Mouse (Mus musculus) heart, postnatal 4 days (tissue): ENCODE results near the gene Psmb3. TPM values are rescaled to one million over a fixed set of nuclear protein-coding genes. Genes with fewer than 3 reads are reported as not detected.
A peak's percentile ranks its signal among the peaks of the same experiment; 100 is the strongest.
"Not testable (repeated sequence)": the region's sequence is repeated elsewhere in the genome, so short reads cannot be mapped to it uniquely, and the experiment has no call there.

Experiments
- DNase-seq: peaks from one replicate; pipeline ENCODE4 v3.0.0; 2021
- total RNA-seq, 2 experiments: library from RNA; stranded (reverse); gene quantifications; 2 replicates each; pipeline ENCODE4 v1.2.3; 2021

Psmb3 gene
- total RNA-seq, 2 experiments from 2014 or later = 186 to 196 TPM

DNA sequence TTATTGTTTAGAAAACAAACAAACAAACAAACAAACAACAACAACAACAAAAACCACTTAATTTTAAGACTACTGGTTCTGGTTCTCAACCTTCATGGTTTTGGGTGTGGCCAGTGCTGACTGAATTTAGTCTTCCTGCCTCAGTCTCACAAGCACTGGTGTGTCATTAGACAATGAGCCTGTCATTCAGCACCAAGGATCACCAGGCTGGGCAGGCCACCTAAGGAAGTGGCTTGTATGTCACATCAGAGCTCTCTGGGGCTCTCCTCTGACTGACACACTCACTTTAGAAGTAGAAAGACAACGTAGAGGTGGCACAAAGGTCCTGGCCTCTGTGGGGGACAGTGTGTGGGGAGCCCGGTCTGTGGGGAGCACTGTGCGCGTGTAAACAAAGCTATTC, 15.8 kb downstream of the Psmb3 start:
- DNase-seq = no peak

DNA sequence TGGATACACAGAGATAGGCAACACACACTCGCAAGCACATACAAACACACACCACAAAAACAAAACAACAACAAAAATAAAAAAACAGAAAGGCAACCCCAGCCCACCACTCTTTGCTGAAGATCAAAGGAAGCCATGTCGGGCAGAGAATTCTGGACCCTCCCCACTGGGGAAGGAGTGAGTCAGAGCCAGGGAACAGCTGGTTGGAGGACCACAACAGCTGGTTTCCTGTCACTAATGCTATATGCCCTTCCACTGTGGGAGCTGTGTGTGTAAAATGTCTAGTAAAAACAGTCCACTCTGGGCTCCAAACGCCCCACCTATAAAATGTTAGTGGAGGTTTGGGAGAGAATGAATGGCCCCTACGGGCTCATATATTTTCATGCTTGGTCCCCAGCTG, 18.1 kb downstream of the Psmb3 start:
- DNase-seq = no peak

DNA sequence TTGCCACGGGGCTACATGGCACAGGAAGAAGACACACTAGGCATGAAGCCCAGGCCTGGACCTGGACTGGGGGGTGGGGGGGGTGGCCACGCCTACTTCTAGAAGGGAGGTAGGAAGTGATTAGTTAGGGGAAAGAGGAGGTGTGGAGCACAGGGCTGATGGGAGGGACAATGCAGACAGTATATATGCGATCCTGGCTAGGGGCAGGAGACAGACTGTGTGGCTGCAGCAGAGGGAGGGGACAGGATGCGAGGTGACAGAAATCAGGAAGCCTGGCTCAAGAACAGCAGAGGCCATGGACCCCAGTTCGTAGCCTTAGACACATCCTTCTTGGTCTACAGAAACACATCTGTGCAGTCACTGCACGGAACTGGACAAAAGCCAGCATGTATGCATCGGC, 20.5 kb downstream of the Psmb3 start:
- DNase-seq = no peak

DNA sequence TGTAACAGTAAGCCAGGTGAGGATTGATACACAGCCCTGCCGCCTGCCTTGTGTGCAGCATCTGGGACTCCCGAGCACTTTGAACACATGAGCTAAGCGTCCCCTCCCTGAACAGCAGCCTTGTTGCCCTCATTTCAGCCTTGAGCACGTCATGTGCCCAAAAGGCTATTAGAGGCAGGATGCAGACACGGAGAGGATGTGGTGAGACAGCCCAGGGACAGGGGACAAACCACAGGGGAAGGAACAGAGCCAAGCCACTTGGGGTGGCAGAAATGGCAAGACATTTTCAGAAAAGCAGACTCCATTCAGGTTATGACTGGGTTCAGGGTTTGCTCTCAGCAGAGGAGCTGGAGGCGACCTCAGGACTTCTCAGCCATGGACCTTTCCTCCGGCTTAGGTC, 25.1 kb downstream of the Psmb3 start:
- no peak for DNase-seq

DNA sequence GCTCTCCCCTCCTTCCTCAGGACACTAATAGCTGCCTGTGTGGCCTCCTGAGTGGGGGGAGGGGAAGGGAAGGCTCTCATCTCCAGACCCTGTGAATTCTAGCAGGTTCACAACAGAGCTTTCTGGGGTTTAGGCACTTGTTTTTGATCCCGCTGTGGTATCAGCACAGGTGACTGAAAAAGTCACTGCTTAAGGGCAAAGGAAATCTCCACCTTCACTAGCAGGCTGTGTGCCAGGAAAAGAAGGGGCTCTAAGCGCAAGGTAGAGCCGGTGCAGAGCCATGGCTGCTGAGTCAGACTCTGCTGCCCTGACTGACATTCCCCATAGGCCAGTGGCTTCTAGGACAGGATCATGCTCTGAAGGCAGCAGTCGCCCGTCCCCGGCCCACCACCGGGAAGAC, 25.5 kb downstream of the Psmb3 start:
- DNase-seq = no peak

DNA sequence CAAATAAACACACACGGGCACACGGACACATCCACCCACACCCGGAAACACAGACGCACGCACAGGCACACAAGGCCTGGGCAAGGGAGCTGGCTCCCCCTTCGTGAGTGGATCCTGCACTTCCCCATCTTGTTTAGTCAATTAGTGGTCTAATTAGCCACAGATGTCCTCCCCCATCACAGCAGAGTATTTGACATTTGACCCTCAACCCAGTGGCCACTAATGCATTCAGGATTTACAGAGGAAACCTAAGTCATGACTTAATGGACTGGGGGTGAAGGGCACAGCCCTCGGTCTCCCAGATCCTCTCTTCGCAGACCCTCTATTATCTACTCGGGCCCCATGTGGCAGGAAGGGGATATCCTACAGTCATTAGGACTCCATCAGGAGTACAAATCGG, 30.5 kb downstream of the Psmb3 start:
- no peak for DNase-seq

DNA sequence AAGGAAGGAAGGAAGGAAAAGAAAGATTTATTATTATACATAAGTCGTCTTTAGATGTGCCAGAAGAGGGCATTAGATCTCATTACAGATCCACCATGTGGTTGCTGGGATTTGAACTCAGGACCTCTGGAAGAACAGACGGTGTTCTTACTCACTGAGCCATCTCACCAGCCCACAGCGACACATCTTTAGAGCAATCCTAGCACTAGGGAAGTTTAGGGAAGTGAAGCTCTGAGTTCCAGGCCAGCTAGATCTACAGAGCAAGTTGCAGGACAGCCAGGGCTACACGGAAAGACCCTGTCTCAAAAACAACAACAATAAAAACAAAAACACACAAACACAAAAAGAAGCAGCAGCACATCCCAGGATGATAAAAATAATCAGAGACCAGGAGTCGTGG, 31.6 kb downstream of the Psmb3 start:
- DNase-seq = not testable (repeated sequence)

DNA sequence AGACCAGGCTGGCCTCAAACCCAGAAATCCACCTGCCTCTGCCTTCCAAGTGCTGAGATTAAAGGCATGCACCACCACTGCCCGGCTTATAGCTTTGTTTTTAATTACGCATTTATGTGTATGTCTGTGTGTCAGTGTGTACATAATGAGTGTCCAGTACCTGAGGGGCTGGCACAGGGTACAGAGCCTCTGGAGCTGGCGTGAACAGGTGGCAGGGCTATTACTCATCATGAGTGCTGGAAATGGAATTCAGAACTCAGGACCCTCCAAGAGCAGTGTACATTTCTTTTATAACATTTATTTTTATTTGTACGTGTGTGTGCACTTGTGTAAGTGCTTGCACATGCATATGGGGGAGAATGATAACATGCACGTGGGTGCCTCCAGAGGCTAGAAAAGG, 33.4 kb downstream of the Psmb3 start:
- no peak for DNase-seq

DNA sequence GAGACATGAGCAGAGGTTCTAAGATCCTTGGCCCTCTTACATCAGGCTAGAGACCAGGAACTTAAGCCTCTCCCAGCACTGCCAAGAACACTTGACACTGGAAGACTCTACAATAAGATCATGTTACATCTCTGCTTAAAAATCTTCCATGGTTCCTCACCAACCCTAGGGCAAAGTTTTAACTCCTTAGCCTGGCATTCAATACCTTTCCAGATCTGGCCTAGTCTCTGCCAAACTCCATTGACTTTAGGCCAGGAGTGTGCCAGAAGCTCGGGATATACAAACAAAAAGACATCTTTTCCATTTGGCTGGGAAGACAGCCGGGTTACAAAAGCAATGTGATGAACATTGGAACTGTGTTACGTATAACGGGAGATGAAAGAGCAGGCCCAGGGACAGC, 34.4 kb downstream of the Psmb3 start:
- no peak for DNase-seq

DNA sequence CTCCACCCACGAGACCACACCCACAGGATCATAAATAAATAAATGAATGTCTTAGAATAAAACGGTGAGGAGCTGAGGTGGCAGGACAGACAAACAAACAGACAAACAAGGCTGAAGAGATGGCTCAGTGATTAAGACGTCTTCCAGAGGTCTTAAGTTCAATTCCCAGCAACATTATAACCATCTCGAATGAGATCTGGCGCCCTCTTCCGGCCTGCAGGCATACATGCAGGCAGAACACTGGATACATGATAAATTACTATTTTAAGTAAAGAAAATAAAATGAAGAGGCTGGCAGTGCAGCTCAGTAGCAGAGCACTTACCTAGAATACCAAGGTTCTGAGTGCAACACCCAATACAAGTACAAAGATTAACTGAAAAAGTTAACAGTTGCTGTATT, 35.5 kb downstream of the Psmb3 start:
- DNase-seq = no peak

DNA sequence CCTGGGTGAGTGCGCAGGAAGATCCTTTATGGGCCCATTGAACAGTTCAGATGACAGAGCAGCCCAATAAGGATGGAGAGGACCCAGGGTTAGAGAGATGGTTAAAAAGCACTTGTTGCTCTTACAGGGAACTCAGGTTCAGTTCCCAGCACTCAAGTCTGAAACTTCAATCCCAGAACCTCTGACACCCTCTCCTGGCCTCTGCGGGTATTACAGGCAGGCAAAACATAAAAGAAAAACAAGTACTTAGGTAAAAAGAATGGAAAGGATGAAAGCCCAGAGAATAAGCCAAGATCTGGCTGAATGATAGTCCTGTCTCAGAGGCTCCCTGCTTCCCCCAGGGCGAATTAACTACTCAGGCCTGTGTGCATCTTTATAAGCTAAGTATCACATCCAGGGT, 36.0 kb downstream of the Psmb3 start:
- DNase-seq = no peak

DNA sequence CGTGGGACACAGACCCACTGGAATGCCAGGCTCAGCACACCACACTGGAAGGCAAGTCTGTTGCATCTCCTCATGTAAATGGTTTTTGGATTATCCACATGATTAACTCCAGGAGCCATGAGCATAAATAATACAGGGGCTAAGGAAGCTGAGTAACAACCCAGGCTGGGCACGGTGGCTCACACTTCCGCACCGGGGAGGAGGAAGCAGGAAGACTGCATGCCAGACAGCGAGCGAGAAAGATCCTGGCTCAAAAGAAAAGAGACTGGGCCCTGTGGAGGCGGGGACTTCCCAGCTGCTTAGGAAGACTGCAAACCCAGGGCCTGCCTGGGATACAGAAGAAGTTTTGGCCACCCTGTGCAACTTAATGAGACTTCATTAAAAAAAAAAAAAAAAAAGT, 37.0 kb downstream of the Psmb3 start:
- DNase-seq = peak; percentile 31

DNA sequence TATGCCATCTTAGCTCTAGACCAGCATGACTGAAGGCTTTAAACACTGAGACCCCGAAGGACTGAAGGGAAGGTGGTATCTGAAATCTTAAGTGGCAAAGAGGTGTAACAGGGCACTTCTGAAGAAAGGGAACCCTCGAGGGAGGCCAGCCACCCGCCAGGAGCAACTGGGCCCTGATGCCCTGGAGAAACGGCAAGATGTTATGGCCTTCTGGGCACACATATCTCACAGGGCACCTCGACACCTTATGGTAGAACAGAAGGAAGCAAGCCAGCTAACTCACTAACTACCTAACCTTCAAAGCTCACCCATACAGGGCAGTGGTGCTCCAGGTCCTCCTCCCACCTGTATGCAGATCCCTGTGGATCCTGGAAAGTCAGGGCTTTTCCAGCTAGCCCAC, 39.0 kb downstream of the Psmb3 start:
- no peak for DNase-seq

DNA sequence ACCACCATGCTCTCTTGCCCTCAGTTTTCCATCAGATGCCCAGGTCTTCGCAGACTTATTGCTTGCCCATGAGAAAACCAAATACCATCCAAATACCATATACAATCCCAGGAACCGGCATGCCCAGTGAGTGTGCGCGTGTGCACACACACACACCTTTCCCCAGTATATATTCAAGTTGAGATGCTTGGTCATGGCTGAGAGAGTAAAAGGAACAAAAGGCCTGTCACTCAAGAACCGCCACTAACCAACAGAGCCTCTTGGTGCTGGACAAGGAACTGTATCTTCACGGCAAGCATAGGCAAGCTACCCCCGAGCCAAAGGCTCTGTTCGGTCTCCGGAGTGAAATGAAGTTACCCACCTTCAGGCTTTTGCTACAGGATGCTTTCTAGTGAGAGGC, 39.4 kb downstream of the Psmb3 start:
- DNase-seq = no peak

DNA sequence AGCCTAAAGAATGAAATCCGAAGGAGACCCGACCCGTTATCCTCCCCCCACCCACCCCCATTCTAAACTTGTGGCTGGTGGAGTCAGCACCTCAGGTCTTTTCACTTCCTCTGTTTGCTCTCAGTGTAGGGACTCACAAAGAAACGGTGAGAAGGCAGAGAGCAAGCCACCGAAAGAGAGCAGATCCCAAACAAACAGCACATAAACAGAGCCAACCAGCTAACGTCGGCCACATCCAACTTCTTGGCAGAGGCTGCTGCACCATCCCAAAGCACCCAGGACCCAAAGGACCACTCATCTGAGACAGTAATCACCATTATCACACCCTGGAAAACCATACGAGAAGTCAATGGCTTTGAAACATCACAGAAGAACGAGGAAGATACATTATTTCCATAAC, 40.2 kb downstream of the Psmb3 start:
- DNase-seq = no peak

DNA sequence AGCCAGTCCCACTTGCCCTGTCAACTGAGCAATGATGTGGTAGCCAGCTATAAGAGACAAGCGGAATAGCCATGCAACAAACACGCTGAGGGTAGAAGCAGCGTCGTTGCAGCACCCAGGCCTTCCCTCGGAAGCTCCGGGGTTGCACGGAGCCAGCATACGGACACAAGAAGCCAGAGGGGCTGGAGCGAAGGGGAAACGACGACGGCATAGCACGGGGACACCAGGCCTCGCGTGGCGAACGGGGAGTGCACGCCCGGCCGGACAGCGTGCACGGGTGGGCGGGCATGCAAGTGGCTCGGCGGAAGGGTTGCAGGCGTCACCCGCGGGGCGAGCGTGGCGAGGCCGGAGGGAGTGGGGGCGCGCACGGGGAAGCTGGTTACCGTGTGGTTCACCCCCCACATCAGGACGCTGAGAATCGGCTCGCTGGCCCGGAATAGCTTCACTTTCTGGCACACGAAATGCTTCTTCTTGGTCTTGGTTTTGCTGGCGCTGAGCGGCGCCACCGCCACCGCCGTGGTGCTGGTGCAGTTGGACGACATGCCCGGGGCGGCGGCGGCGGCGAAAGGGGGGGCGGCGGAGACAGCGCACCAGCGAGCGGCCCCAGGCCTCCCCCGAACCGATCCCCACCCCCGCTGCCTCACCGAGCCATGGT, 41.0 kb downstream of the Psmb3 start, which contains the start of gene Pip4k2b:
TSS of gene Pip4k2b (minus strand) at position 642 of the 655 bp plus-strand sequence.
- DNase-seq = peak; percentile 69

DNA sequence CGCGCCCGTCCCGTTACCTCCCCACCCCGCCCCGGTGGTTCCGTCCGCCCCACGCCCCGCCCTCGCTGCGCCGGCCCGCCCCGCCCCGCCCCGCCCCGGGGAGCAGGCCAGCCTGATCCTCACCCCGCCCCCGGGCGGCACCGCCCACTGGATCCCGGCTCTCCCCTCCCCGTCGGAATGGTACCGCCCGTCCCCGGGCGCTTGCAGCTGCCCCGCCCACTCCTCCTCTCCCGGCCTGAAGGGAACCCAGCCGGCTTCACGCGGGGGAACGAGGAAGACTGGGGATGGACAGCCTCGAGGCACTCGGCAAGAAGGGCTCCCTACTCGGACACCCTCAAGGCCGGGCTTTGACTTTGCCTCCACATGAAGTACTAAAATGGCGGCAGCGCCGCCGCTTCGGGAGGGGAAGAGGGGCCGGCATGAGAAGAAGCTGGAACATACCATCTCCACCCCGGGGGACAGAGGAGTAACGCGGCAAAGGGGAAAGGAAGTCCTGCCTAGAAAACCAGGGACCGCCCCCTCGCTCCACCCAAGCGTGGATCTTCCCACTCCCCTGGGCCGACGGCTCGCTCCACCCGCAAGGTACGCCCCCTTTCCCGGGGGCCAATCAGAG, 41.6 kb downstream of the Psmb3 start:
- DNase-seq = peak; percentile 98

DNA sequence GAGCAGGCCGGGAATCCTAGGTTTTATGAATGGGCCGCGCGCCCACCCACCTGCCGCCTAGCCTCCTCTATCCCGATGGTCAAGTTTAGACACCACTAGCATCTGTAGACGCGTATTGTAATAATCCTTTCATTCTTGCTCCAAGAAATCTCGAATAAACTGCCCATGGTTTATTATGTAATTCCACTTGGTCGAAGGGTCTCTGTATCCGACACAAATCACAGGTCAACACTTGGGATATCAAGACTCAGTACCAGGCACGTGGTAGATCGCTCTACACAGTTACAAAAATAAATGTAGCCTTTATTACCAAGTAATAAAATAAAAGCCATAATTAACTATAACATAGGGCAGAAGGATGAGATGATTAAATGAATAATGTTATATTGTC, 42.1 kb downstream of the Psmb3 start:
- DNase-seq = no peak

DNA sequence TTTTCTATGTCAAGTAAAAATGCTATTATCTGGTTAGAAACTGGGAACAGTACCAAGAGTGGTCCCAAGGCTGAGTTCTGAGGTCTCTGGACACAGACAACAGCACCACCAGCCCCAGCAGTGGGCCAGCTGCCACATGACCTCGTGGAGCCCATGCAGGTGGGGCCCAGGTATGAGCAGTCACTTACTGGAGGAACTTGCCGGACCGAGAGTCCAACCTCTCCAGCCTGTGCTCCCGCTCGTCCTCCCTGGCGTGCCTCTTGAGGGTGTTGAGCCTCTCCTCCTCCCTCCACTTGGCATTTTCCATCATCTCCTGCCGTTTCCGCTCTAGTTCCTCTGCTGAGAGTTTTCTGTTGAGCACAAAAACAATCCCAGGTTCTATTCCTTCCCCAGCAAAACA, 44.6 kb downstream of the Psmb3 start:
- DNase-seq = peak; percentile 19

DNA sequence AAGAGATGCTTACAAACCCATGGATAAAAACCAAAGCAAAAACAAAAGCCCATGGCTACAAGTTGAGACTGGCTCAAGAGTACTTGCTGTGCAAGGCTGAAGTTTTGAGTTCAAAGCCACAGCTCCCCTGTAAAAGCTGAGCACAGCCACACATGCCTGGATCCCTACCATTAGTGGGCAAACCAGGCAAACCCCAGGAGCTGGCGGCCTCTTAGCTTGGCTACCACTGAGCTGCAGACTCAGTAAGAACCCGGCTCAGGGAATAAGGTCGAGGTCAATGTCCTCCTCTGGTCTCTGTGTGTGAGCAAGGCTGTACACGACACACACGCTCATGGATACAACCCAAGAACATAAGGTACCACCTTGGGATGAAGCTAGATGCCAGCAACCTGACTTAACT, 45.3 kb downstream of the Psmb3 start:
- no peak for DNase-seq

DNA sequence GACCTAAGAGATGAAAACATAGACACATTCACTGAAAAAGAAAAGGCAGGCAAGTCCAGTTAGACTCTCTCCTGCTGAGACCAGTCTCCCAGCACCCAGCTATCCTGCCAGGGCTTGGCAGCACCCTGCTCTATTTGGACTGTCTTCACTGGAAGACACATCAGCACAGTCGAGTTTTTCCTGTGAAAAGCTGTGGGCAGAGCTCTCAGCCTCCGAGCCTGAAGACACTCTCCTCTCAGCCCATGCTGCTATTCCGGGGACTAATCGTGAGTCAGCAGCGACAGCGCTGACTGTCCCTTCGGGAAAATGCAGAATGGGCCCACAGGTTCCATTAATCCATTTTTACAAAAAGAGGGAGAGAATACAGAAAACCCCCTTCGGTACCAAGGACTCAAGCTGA, 50.1 kb downstream of the Psmb3 start:
- DNase-seq = no peak

DNA sequence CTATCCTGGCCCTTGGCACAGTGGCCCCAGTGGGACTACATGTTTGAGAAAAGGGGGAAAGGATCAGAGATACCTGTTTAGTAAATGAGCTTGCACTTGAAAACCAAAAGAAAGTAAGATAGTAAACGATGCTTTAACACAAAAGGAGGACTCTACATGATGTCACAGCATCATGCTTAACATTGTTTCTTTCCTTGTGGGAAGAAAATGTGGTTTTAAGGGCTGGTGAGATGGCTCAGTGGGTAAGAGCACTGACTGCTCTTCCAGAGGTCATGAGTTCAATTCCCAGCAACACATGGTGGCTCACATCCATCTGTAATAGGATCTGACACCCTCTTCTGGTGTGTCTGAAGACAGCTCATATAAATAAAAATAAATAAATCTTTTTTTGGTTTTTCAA, 54.9 kb downstream of the Psmb3 start:
- DNase-seq = no peak

DNA sequence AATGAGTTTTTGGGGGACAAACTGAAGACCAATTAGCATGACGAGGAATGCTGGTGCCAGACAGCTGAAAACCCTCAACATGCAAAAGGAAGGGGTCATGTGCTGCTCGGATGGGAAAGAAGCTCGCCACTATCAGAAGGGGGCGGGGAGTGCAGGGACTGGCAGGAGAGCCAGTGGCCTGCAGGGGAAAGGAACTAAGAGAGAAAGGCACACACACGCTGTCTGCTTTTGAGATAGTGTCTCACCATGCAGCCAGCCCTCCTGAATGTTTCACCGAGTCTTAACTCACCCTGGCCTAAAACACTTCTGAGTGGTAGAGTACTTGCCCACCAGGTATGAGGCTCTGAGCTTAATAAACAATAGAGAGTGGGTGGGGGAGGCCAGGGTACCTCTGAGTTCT, 55.7 kb downstream of the Psmb3 start:
- DNase-seq = no peak

DNA sequence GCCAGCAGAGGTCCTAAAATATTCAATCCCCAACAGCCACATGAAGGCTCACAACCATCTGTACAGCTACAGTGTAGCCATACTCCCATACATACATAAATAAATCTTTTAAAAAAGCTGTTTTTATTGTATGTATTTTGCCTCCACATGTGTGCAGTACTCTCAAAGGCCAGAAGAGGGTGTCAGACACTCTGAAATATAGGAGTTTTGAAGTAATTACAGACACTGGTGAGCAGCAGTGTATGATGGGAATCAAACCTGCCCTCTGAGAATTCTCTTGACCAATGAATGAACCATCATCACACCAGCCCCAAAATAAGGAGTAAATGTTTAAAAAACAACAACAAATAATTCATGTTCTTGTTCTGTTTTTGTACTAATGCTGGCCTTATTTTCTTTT, 58.4 kb downstream of the Psmb3 start:
- no peak for DNase-seq
